Mouse (Mus musculus) erythroblast, embryonic 14.5 days (primary cell): ENCODE measurements at regions not wholly inside any gene's neighbourhood (a gene's known extent, or its start where the extent isn't known, plus 50 kb on each side); places are given as distances from the start of the nearest gene placed in this dataset.

ENCODE experiments used
- GATA1 ChIP-seq: IDR thresholded peaks from 2 replicates; pipeline ENCODE4 v1.6.1; 2012; ENCODE audit warnings: low read length, inconsistent platforms, mixed read lengths
- TAL1 ChIP-seq: IDR thresholded peaks from 3 replicates; pipeline ENCODE4 v1.6.1; 2012; ENCODE audit warnings: low read length, inconsistent platforms, mixed read lengths

- TF ChIP-seq TAL1 (no peak), GATA1 (no peak)
Observed at GRCm38 (mm10) chr11:111223834-111224233, 157.9 kb downstream of the Kcnj2 start.
